Comparison of ENCODE assay signal across 22 mouse cellular contexts in the genomic region with DNA sequence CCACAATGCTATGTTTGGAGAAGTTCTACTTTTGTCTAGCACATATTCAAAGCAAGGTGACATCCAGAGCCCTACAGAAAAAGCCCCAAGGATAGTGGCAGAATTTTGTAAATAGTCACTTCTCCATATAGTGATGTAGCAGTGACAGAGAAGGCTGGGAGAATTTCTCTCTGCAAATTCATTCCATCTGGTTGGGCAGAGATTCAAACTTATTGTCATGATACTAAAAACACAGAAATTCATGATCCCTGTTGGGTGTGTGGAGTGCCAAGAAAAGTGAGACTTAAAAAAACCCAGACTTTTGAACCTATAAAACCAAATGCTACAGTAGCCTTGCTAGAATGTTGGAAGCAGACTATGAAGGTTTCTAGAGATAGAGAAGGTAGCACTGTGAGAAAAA.
DNase-seq lines count a peak whose midpoint lies in the region; ATAC-seq and TF ChIP-seq lines count a peak whose summit lies in the region.
"Had no signal": no experiment of that assay in that cellular context is flagged by ENCODE, and none has a peak within 500 bp of the region (broad histone marks: within the 10 kb centered on the region; RNA-seq: fewer than 3 reads in every experiment).

No protein-coding gene starts in this region.

- no peak overlapping the region for H3K4me3 ChIP-seq in forebrain, embryonic 15.5 days
- H3K4me3 ChIP-seq in forebrain, embryonic 10.5 days: no peak overlapping the region
- H3K4me3 ChIP-seq in heart, adult 2 months: no peak overlapping the region
- H3K4me3 ChIP-seq: embryonic facial prominence, embryonic 12.5 days; heart, embryonic 15.5 days; hindbrain, embryonic 10.5 days; intestine, embryonic 15.5 days had no signal

- intact Hi-C loops in heart, adult 2 months (cut with DNase I): no loop called here
- intact Hi-C loops in heart, postnatal 14 days (cut with DNase I): no loop called here

- no peak overlapping the region for H3K9ac ChIP-seq in forebrain, embryonic 15.5 days (replicated peaks)
- no peak overlapping the region for H3K9ac ChIP-seq in heart, adult 2 months (ENCODE audit: low read depth, low read length)
- H3K9ac ChIP-seq: embryonic facial prominence, embryonic 12.5 days; heart, embryonic 15.5 days; hindbrain, embryonic 14.5 days; intestine, embryonic 15.5 days had no signal

- no peak for TF ChIP-seq POLR2A in heart, adult 2 months (IDR thresholded peaks at IDR 0.05; ENCODE audit: insufficient read depth, low read depth, low read length)

- H3K4me1 ChIP-seq in forebrain, embryonic 15.5 days: peaks cover 3% of the 10 kb centered on the region; the same call in 1 of the 2 replicates
- peaks cover 9% of the 10 kb centered on the region for H3K4me1 ChIP-seq in forebrain, embryonic 10.5 days
- no peaks in the 10 kb centered on the region for H3K4me1 ChIP-seq in heart, adult 2 months (ENCODE audit: control insufficient read depth, insufficient read depth, low read length)
- H3K4me1 ChIP-seq: embryonic facial prominence, embryonic 12.5 days; heart, embryonic 15.5 days; hindbrain, embryonic 10.5 days; intestine, embryonic 15.5 days had no signal

- TF ChIP-seq CTCF in heart, adult 2 months (IDR thresholded peaks at IDR 0.05): no peak

- no peaks in the 10 kb centered on the region for H3K27me3 ChIP-seq in forebrain, embryonic 15.5 days
- no peaks in the 10 kb centered on the region for H3K27me3 ChIP-seq in forebrain, embryonic 10.5 days (ENCODE audit: poor library complexity, severe bottlenecking)
- no peaks in the 10 kb centered on the region for H3K27me3 ChIP-seq in heart, adult 2 months (ENCODE audit: control insufficient read depth, insufficient read depth, low read length)
- H3K27me3 ChIP-seq: CH12.LX; embryonic facial prominence, embryonic 12.5 days; heart, embryonic 15.5 days; intestine, embryonic 15.5 days; Patski had no signal

- H3K27ac ChIP-seq in forebrain, embryonic 15.5 days (replicated peaks): no peak overlapping the region
- no peak overlapping the region for H3K27ac ChIP-seq in forebrain, embryonic 10.5 days
- peak overlapping the region; percentile 82 for H3K27ac ChIP-seq in heart, adult 2 months
- H3K27ac ChIP-seq: embryonic facial prominence, embryonic 12.5 days; hindbrain, embryonic 10.5 days; hindbrain, embryonic 14.5 days; intestine, embryonic 15.5 days had no signal

- no peak overlapping the region for H3K4me2 ChIP-seq in forebrain, embryonic 15.5 days (replicated peaks)
- H3K4me2 ChIP-seq: embryonic facial prominence, embryonic 12.5 days; heart, embryonic 11.5 days; heart, embryonic 15.5 days; hindbrain, embryonic 14.5 days; intestine, embryonic 15.5 days had no signal

- DNase-seq in forebrain, embryonic 10.5 days (ENCODE audit: extremely low spot score, low spot score): no peak
- no peak for DNase-seq in heart, adult 2 months
- no peak for DNase-seq in heart, postnatal 14 days
- peak; percentile 31 for DNase-seq in brain, adult 2 months (ENCODE audit: low read depth, low spot score)
- peak; percentile 36 for DNase-seq in brain, embryonic 18.5 days (ENCODE audit: low read depth, low spot score)
- no peak for DNase-seq in thymus, postnatal 36 days
- DNase-seq: adrenal gland, postnatal 14 days; cerebellum, adult 11 months; cerebellum, adult 8-10 months; cerebellum, postnatal 14 days; embryo, embryonic 11 days; kidney, adult 2 months had no signal

- TF ChIP-seq EP300 in heart, adult 2 months (IDR thresholded peaks at IDR 0.05; ENCODE audit: insufficient read depth, low read depth, low read length): no peak

- peak; percentile 43; the same call in 1 of the 2 replicates for ATAC-seq in forebrain, embryonic 15.5 days (replicated peaks)
- ATAC-seq: activated CD4-positive, CD25-positive, alpha-beta regulatory T cell, adult 4 months; intestine, embryonic 15.5 days; Patski had no signal

- H3K79me2 ChIP-seq in heart, adult 2 months (replicated peaks; ENCODE audit: control insufficient read depth, insufficient read depth, low read length): no peaks in the 10 kb centered on the region

- no peaks in the 10 kb centered on the region for H3K9me3 ChIP-seq in forebrain, embryonic 15.5 days
- no peaks in the 10 kb centered on the region for H3K9me3 ChIP-seq in forebrain, embryonic 10.5 days
- H3K9me3 ChIP-seq: embryonic facial prominence, embryonic 12.5 days; heart, embryonic 15.5 days; hindbrain, embryonic 10.5 days; intestine, embryonic 15.5 days had no signal

- no peaks in the 10 kb centered on the region for H3K36me3 ChIP-seq in forebrain, embryonic 15.5 days
- H3K36me3 ChIP-seq in forebrain, embryonic 10.5 days (replicated peaks): no peaks in the 10 kb centered on the region
- H3K36me3 ChIP-seq in heart, adult 2 months (ENCODE audit: control insufficient read depth, insufficient read depth, low read length): no peaks in the 10 kb centered on the region
- H3K36me3 ChIP-seq: embryonic facial prominence, embryonic 12.5 days; heart, embryonic 15.5 days; hindbrain, embryonic 10.5 days; intestine, embryonic 15.5 days had no signal

Comparison
In these comparisons a context has a peak if more than half of its experiments do, and no peak if none do; other contexts are left out.
1. DNase-seq: peak in brain, adult 2 months (single experiment) and brain, embryonic 18.5 days (single experiment); none in forebrain, embryonic 10.5 days (single experiment), heart, adult 2 months (0 of 2), heart, postnatal 14 days (0 of 2) and thymus, postnatal 36 days (0 of 2).